Mouse (Mus musculus): ENCODE data around the gene Akna. TPM values are rescaled to one million over a fixed set of nuclear protein-coding genes. Genes with fewer than 3 reads are reported as not detected.

Akna gene
- total RNA-seq, 2 experiments from 2014 or later, result 4.4 to 4.6 TPM

- DNase-seq (ENCODE audit: low spot score in 2 of 2), result peak; percentile 17 to 30
Observed at GRCm38 (mm10) chr4:63338414-63339076, 64.6 kb downstream of the Akna start.

- DNase-seq (ENCODE audit: low spot score in 2 of 2), result no peak
Observed at GRCm38 (mm10) chr4:63333403-63333802, 69.8 kb downstream of the Akna start.

DNA sequence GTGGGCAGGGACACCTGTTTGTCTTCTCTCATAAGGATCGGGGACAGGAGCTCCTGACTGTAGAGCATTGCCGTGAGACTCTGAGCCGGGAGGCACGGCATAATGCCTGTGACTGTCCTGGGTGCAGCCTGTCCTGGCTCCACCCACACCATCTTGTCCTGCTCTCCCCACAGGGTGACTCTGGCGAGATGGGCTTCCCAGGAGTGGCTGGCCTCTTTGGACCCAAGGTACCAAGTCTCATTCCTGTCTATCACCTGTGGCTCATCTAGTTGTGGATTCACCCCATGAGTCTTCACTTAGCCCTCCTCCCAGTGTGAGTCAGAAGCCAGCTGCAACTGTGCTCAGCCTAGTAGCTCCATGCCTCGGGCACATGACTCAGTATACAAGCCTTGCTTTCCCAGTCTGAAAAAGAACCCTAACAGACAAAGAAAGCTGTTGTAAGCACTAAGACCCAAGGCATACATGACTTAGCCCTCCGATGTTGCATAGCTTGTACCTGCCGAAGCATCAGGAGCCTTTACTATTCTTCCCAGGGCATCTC, 79.8 kb downstream of the Akna start:
- no peak for DNase-seq (ENCODE audit: low spot score in 2 of 2)

- DNase-seq (ENCODE audit: low spot score in 2 of 2), result peak; percentile 57 to 66
Observed at GRCm38 (mm10) chr4:63319566-63319965, 83.6 kb downstream of the Akna start.

Other genes starting within 250 kb of the Akna start
- not detected for gene Ambp, start 248.6 kb downstream of the Akna start, total RNA-seq (2021)
- not detected for gene Kif12, start 231.2 kb downstream of the Akna start, total RNA-seq (2021)
- gene Col27a1, start 189.3 kb downstream of the Akna start, total RNA-seq (2021), result 1 to 10 TPM; 3.1 to 3.8 TPM
- not detected for gene Orm1, start 58.8 kb downstream of the Akna start, total RNA-seq (2021)
- gene Orm3, start 47.2 kb downstream of the Akna start, total RNA-seq (2021), result not detected
- not detected for gene Orm2, start 40.9 kb downstream of the Akna start, total RNA-seq (2021)
- gene Whrn, start 92.6 kb upstream of the Akna start, total RNA-seq (2021), result 10 to 100 TPM; 24.9 to 26.6 TPM
- 100 to 1,000 TPM; 132 to 142 TPM for gene Atp6v1g1, start 141.4 kb upstream of the Akna start, total RNA-seq (2021)
- gene Tmem268, start 155.4 kb upstream of the Akna start, total RNA-seq (2021), result 1 to 10 TPM; 6.9 to 8.8 TPM
- not detected for gene Gm11213, start 201.9 kb upstream of the Akna start, total RNA-seq (2021)
- gene Tex48, start 219.1 kb upstream of the Akna start, total RNA-seq (2021), result not detected